Mouse (Mus musculus) CH12.LX (cell line): ENCODE measurements around the gene Fam120a. TPM values are rescaled to one million over a fixed set of nuclear protein-coding genes. Genes with fewer than 3 reads are reported as not detected.
A peak's percentile ranks its signal among the peaks of the same experiment; 100 is the strongest.

Experiments used
- DNase-seq: peaks from one replicate; pipeline ENCODE4 v3.0.0-alpha.2; 2013; ENCODE audit errors: extremely low read depth
- H3K27ac ChIP-seq: 2 replicates; pipeline ENCODE4 v1.5.1; 2012; ENCODE audit warnings: low read depth, mild to moderate bottlenecking, control low read depth, moderate library complexity; ENCODE audit not compliant: insufficient read depth
- H3K27me3 ChIP-seq: replicated peaks from 2 replicates; pipeline ENCODE3; 2012; ENCODE audit warnings: inconsistent platforms
- H3K36me3 ChIP-seq, 2 experiments: replicated peaks in 1 of 2; 2 replicates each; pipeline versions ENCODE3 to v1.6.1; 2012; ENCODE audit warnings: inconsistent platforms in 1 of 2, low read length in 1 of 2, mild to moderate bottlenecking in 1 of 2, mixed read lengths in 1 of 2, moderate library complexity in 1 of 2; ENCODE audit not compliant: control insufficient read depth in 1 of 2, insufficient read depth in 1 of 2
- H3K4me1 ChIP-seq, 2 experiments: 2 replicates each; pipeline ENCODE4 v1.6.1; 2012; ENCODE audit warnings: inconsistent platforms in 1 of 2, moderate library complexity in 1 of 2; ENCODE audit not compliant: insufficient read depth in 2 of 2, control insufficient read depth in 1 of 2
- H3K4me2 ChIP-seq: 2 replicates; pipeline ENCODE4 v1.6.1; 2012; ENCODE audit warnings: low read depth, mild to moderate bottlenecking, control low read depth; ENCODE audit not compliant: poor library complexity, insufficient read depth, severe bottlenecking
- H3K4me3 ChIP-seq, 3 experiments: fragments of 150-350 bp in 1 of 3; sonication (generic) in 1 of 3; replicated peaks in 1 of 3; 2 replicates each; pipeline versions ENCODE3 to v1.5.1; 2011 to 2012; ENCODE audit warnings: low read depth in 2 of 3, low read length in 2 of 3, mild to moderate bottlenecking in 2 of 3, moderate library complexity in 2 of 3, control low read depth in 1 of 3, improper control_type of control experiment in 1 of 3, inconsistent platforms in 1 of 3, mixed read lengths in 1 of 3; ENCODE audit not compliant: poor library complexity in 1 of 3
- H3K79me2 ChIP-seq: replicated peaks from 2 replicates; pipeline ENCODE4 v1.6.1; 2012; ENCODE audit warnings: mild to moderate bottlenecking, moderate library complexity; ENCODE audit not compliant: control insufficient read depth, poor library complexity, insufficient read depth, severe bottlenecking; ENCODE audit errors: extremely low read depth
- H3K9ac ChIP-seq: 2 replicates; pipeline ENCODE4 v1.6.1; 2012; ENCODE audit warnings: low read depth, mild to moderate bottlenecking, control low read depth, moderate library complexity; ENCODE audit not compliant: insufficient read depth
- H3K9me3 ChIP-seq: replicated peaks from 2 replicates; pipeline ENCODE3; 2012; ENCODE audit warnings: low read length, inconsistent platforms, mixed read lengths
- BHLHE40 ChIP-seq: IDR thresholded peaks from 2 replicates; pipeline ENCODE4 v1.6.1; 2011; ENCODE audit warnings: mild to moderate bottlenecking, low read depth, low read length, improper control_type of control experiment
- CHD1 ChIP-seq: IDR thresholded peaks from 2 replicates; pipeline ENCODE4 v1.6.1; 2012; ENCODE audit warnings: low read depth, low read length, improper control_type of control experiment, inconsistent platforms
- CTCF ChIP-seq, 2 experiments: IDR thresholded peaks in 1 of 2; conservative IDR thresholded peaks in 1 of 2; 2 replicates each; pipeline ENCODE4 v1.5.1; 2011 to 2012; ENCODE audit warnings: low read depth in 2 of 2, low read length in 2 of 2, improper control_type of control experiment in 1 of 2, inconsistent platforms in 1 of 2, mild to moderate bottlenecking in 1 of 2, moderate library complexity in 1 of 2
- E2F4 ChIP-seq: IDR thresholded peaks from 2 replicates; pipeline ENCODE4 v1.6.1; 2011; ENCODE audit warnings: low read depth, low read length, improper control_type of control experiment; ENCODE audit not compliant: insufficient replicate concordance
- ELF1 ChIP-seq: IDR thresholded peaks from 2 replicates; pipeline ENCODE4 v1.6.1; 2014; ENCODE audit warnings: low read depth, mild to moderate bottlenecking, inconsistent platforms, low read length, improper control_type of control experiment
- HCFC1 ChIP-seq: IDR thresholded peaks from 2 replicates; pipeline ENCODE4 v1.6.1; 2012; ENCODE audit warnings: low read depth, mild to moderate bottlenecking, inconsistent platforms, low read length, improper control_type of control experiment
- IRF4 ChIP-seq: IDR thresholded peaks from 2 replicates; pipeline ENCODE4 v1.6.1; 2014; ENCODE audit warnings: low read depth, mild to moderate bottlenecking, inconsistent platforms, low read length, improper control_type of control experiment
- JUND ChIP-seq: conservative IDR thresholded peaks from 2 replicates; pipeline ENCODE4 v1.6.1; 2011; ENCODE audit warnings: low read depth, low read length, improper control_type of control experiment
- MAFK ChIP-seq: IDR thresholded peaks from 2 replicates; pipeline ENCODE4 v1.6.1; 2011; ENCODE audit warnings: low read length, improper control_type of control experiment; ENCODE audit not compliant: insufficient replicate concordance
- MAZ ChIP-seq: IDR thresholded peaks from 2 replicates; pipeline ENCODE4 v1.6.1; 2012; ENCODE audit warnings: low read depth, mild to moderate bottlenecking, inconsistent platforms, low read length, improper control_type of control experiment, moderate library complexity
- MEF2A ChIP-seq: IDR thresholded peaks from 2 replicates; pipeline ENCODE4 v1.6.1; 2014; ENCODE audit warnings: low read depth, mild to moderate bottlenecking, inconsistent platforms, low read length, improper control_type of control experiment, borderline replicate concordance
- MXI1 ChIP-seq: IDR thresholded peaks from 2 replicates; pipeline ENCODE4 v1.6.1; 2011; ENCODE audit warnings: mild to moderate bottlenecking, low read depth, low read length, improper control_type of control experiment
- MYC ChIP-seq: IDR thresholded peaks from 2 replicates; pipeline ENCODE4 v1.6.1; 2011; ENCODE audit warnings: low read depth, mild to moderate bottlenecking, improper control_type of control experiment, low read length
- NRF1 ChIP-seq: IDR thresholded peaks from 2 replicates; pipeline ENCODE4 v1.6.1; 2014; ENCODE audit warnings: low read depth, mild to moderate bottlenecking, inconsistent platforms, low read length, improper control_type of control experiment, moderate library complexity
- PAX5 ChIP-seq: IDR thresholded peaks from 2 replicates; pipeline ENCODE4 v1.6.1; 2012; ENCODE audit warnings: low read length, inconsistent platforms, mixed read lengths
- POLR2AphosphoS2 ChIP-seq: IDR thresholded peaks from 2 replicates; pipeline ENCODE4 v1.6.1; 2011; ENCODE audit warnings: low read depth, low read length, improper control_type of control experiment
- RCOR1 ChIP-seq: conservative IDR thresholded peaks from 2 replicates; pipeline ENCODE4 v1.6.1; 2012; ENCODE audit warnings: low read depth, mild to moderate bottlenecking, inconsistent platforms, low read length, improper control_type of control experiment
- SIN3A ChIP-seq: IDR thresholded peaks from 2 replicates; pipeline ENCODE4 v1.6.1; 2012; ENCODE audit warnings: low read length, improper control_type of control experiment, inconsistent platforms
- SMC3 ChIP-seq: IDR thresholded peaks from 2 replicates; pipeline ENCODE4 v1.6.1; 2011; ENCODE audit warnings: low read depth, low read length, improper control_type of control experiment
- TCF12 ChIP-seq: IDR thresholded peaks from 2 replicates; pipeline ENCODE4 v1.6.1; 2014; ENCODE audit warnings: low read depth, mild to moderate bottlenecking, inconsistent platforms, low read length, improper control_type of control experiment
- UBTF ChIP-seq: IDR thresholded peaks from 2 replicates; pipeline ENCODE4 v1.6.1; 2012; ENCODE audit warnings: low read depth, mild to moderate bottlenecking, inconsistent platforms, low read length, improper control_type of control experiment, moderate library complexity
- USF1 ChIP-seq: IDR thresholded peaks from 2 replicates; pipeline ENCODE4 v1.6.1; 2014; ENCODE audit warnings: low read depth, mild to moderate bottlenecking, inconsistent platforms, low read length, improper control_type of control experiment
- USF2 ChIP-seq: conservative IDR thresholded peaks from 2 replicates; pipeline ENCODE4 v1.6.1; 2011; ENCODE audit warnings: low read depth, low read length, improper control_type of control experiment
- ZMIZ1 ChIP-seq: IDR thresholded peaks from 2 replicates; pipeline ENCODE4 v1.6.1; 2012; ENCODE audit warnings: low read depth, mild to moderate bottlenecking, inconsistent platforms, low read length, improper control_type of control experiment
- ZNF384 ChIP-seq: IDR thresholded peaks from 2 replicates; pipeline ENCODE4 v1.6.1; 2012; ENCODE audit warnings: low read depth, low read length, improper control_type of control experiment, inconsistent platforms
- dilution Hi-C: fragments of 300-500 bp; cut with MboI; formaldehyde crosslinking; loops from 2 replicates; pipeline ENCODE4 v1.14.3; 2020; ENCODE audit warnings: low sequenced_read_pairs; ENCODE audit not compliant: extremely low pct_unique_long_range_greater_than_20kb, extremely low pct_ligation_motif_present
- in situ Hi-C: fragments of 300-500 bp; cut with MboI; formaldehyde crosslinking; loops from 3 replicates; pipeline ENCODE4 v1.14.3; 2019; ENCODE audit warnings: low sequenced_read_pairs, low pct_ligation_motif_present, low pct_unique_long_range_greater_than_20kb, mixed read lengths
- polyA plus RNA-seq: library from polyadenylated mRNA; unstranded; fragments of >175 nt; gene quantifications from 2 replicates; pipeline ENCODE4 v1.2.1, GENCODE M21; 2012; ENCODE audit warnings: low read depth; ENCODE audit not compliant: insufficient read length
- total RNA-seq, 2 experiments: library from RNA; depleted of rRNA; stranded (reverse); fragments of 300-350 nt in 1 of 2; fragments of >200 nt in 1 of 2; gene quantifications; 2 replicates each; pipeline ENCODE4 v1.2.3; 2012 to 2014

The Fam120a gene
- total and polyA plus RNA-seq, 3 experiments = 70.0 to 122 (median 82.6) TPM

DNA sequence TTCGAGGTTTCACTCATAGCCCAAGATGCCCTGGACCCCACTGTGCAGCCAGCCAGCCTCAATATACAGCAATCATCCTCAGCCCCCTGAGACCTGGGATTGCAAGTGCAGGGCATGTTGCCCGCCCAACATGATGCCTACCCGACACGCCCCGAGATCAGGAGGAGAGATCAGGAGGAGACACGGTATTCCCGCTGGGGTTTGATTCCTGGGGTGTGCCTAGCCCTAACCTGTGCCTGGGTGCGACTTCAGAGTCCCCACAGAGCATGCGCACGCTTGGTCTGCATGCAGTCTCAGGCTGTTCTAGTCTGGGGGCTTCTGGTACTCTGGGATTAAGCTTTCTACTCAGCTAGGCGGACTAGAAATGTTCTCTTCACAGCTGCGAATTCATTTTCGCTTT lies 2.7 kb upstream of the Fam120a start:
- dilution Hi-C loops (no loop called here), in situ Hi-C loops (no loop called here)
- Histone ChIP-seq H3K4me3 (peak overlapping the region in 1 of 3 experiments; percentile 6), H3K9ac (no peak overlapping the region), H3K36me3 (peaks cover 3 to 25% of the 10 kb centered on the region in 2 experiments), H3K27me3 (no peaks in the 10 kb centered on the region), H3K79me2 (peaks cover 23% of the 10 kb centered on the region), H3K9me3 (no peaks in the 10 kb centered on the region), H3K4me2 (no peak overlapping the region), H3K27ac (no peak overlapping the region), H3K4me1 (peaks cover 16 to 58% of the 10 kb centered on the region in 2 experiments)
- TF ChIP-seq RCOR1 (no peak), JUND (no peak), MAZ (no peak), POLR2AphosphoS2 (no peak), E2F4 (no peak), UBTF (no peak), TCF12 (no peak), NRF1 (no peak), PAX5 (no peak)
- DNase-seq = no peak

- in situ Hi-C loops = loop anchor here (5.0 kb wide), 1 partner anchor 96 kb away; the partner anchor contains the start of gene Phf2
- Histone ChIP-seq H3K9me3 (no peaks in the 10 kb centered on the region), H3K4me2 (peak overlapping the region; percentile 63), H3K9ac (peak overlapping the region; percentile 94), H3K27me3 (no peaks in the 10 kb centered on the region), H3K79me2 (peaks cover 41% of the 10 kb centered on the region), H3K4me3 (peak overlapping the region; percentile 74 to 94 (median 93)), H3K36me3 (peaks cover 9 to 35% of the 10 kb centered on the region in 2 experiments), H3K4me1 (peaks cover 15 to 54% of the 10 kb centered on the region in 2 experiments), H3K27ac (peak overlapping the region; percentile 85)
- peak; percentile 65 for DNase-seq
- dilution Hi-C loops = no loop called here
- TF ChIP-seq IRF4 = no peak
- TF ChIP-seq MAFK = no peak
- no peak for TF ChIP-seq MAZ
- no peak for TF ChIP-seq MEF2A
- no peak for TF ChIP-seq PAX5
- no peak for TF ChIP-seq SMC3
- no peak for TF ChIP-seq CTCF (conservative IDR thresholded peaks at IDR 0.05 in 1 of 2, IDR thresholded peaks at IDR 0.05 in 1 of 2; ENCODE audit: low read depth in 2 of 2, low read length in 2 of 2)
- TF ChIP-seq TCF12 = no peak
- 0 out of 2 replicates have a peak, but pooled peaks have one; percentile 18 for TF ChIP-seq CHD1
- no peak for TF ChIP-seq ZNF384
- TF ChIP-seq HCFC1 = no peak
- no peak for TF ChIP-seq BHLHE40
- no peak for TF ChIP-seq ELF1
- no peak for TF ChIP-seq MXI1
- 0 out of 2 replicates have a peak, but pooled peaks have one; percentile 4 for TF ChIP-seq MYC
- TF ChIP-seq USF2 = no peak
- TF ChIP-seq SIN3A = peak; percentile 0; the same call in 1 of the 2 replicates
- TF ChIP-seq USF1 = no peak
- no peak for TF ChIP-seq ZMIZ1
- no peak for TF ChIP-seq UBTF
Measured at GRCm38 (mm10) chr13:48968750-48969088, 902 bp upstream of the Fam120a start.
